Mouse (Mus musculus): ENCODE results near the gene Myo18a. TPM values are rescaled to one million over a fixed set of nuclear protein-coding genes. Genes with fewer than 3 reads are reported as not detected.

The Myo18a gene
- polyA plus RNA-seq, 1 experiment from 2014 or later = 44.9 TPM

DNA sequence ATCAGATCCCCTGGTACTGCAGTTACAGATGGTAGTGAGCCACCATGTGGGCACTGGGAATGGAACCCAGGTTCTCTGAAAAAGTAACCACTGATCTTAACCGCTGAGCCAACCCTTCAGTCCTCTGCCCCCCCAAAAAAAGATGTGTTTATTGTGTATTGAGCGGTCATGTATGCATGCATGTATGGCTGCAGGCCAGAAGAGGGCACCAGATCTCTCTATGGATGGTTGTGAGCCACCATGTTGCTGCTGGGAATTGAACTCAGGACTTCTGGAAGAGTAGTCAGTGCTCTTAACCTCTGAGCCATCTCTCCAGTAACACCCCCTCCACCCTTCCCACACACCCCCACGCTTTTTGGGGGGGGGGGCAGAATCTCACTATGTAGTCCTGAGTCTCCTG is 72.1 kb downstream of the Myo18a start:
- peaks cover 4% of the 10 kb centered on the region; the same call in 1 of the 2 replicates for H3K36me3 ChIP-seq (ENCODE audit: control insufficient read depth, insufficient read depth, low read length)

GRCm38 (mm10) chr11:77836290-77836689 is 73.2 kb downstream of the Myo18a start:
- no peak overlapping the region for H3K4me2 ChIP-seq (ENCODE audit: low read depth, low read length)
- ATAC-seq (ENCODE audit: insufficient read depth, low FRiP score) = no peak
- H3K4me1 ChIP-seq (ENCODE audit: control insufficient read depth, insufficient read depth, low read length) = no peaks in the 10 kb centered on the region; the same call in 1 of the 2 replicates
- H3K9ac ChIP-seq (ENCODE audit: low read length) = no peak overlapping the region
- peaks cover 4% of the 10 kb centered on the region; the same call in 1 of the 2 replicates for H3K36me3 ChIP-seq (ENCODE audit: control insufficient read depth, insufficient read depth, low read length)
- no peak overlapping the region for H3K4me3 ChIP-seq (replicated peaks; ENCODE audit: low read length)
- 80% methylated on average over 5 of the region's 5 CpGs for WGBS
- H3K27me3 ChIP-seq (ENCODE audit: control insufficient read depth, insufficient read depth, low read length) = no peaks in the 10 kb centered on the region
- H3K27ac ChIP-seq (ENCODE audit: low read length) = peak overlapping the region; percentile 48; the same call in 1 of the 2 replicates
- no peaks in the 10 kb centered on the region for H3K9me3 ChIP-seq (replicated peaks; ENCODE audit: control insufficient read depth, low read length)

More for the DNA sequence above, 72.1 kb downstream of the Myo18a start:
- 79% methylated on average over 3 of the region's 3 CpGs for WGBS
- H3K27me3 ChIP-seq (ENCODE audit: control insufficient read depth, insufficient read depth, low read length) = no peaks in the 10 kb centered on the region
- no peaks in the 10 kb centered on the region for H3K9me3 ChIP-seq (replicated peaks; ENCODE audit: control insufficient read depth, low read length)
- H3K4me1 ChIP-seq (ENCODE audit: control insufficient read depth, insufficient read depth, low read length) = no peaks in the 10 kb centered on the region; the same call in 1 of the 2 replicates
- no peak overlapping the region for H3K4me3 ChIP-seq (replicated peaks; ENCODE audit: low read length)
- H3K27ac ChIP-seq (ENCODE audit: low read length) = no peak overlapping the region
- H3K4me2 ChIP-seq (ENCODE audit: low read depth, low read length) = no peak overlapping the region
- no peak overlapping the region for H3K9ac ChIP-seq (ENCODE audit: low read length)
- ATAC-seq (ENCODE audit: insufficient read depth, low FRiP score) = no peak

DNA sequence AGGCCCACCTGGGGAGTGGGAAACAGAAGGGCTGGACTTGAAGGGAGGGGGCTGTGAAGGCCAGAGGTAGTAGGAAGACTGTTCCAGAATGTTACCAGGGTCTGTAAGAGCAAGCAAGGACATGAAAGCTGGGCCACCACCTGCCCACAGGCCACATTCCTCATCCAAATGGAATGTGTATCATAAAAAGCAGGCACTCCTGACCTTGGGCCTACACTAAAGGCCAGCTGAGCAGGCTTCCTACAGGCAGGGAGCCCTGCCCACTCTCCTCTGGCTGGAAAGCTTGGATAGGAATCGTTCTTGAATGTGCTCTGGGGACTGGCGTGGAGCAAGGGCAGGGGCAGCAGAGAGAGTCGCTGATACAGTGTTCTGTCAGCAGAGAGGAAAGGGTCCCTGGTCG is 73.7 kb downstream of the Myo18a start:
- ATAC-seq (ENCODE audit: insufficient read depth, low FRiP score) = peak; percentile 14; the same call in 1 of the 2 replicates
- Histone ChIP-seq H3K27me3 (ENCODE audit: control insufficient read depth, insufficient read depth, low read length) (no peaks in the 10 kb centered on the region), H3K4me2 (ENCODE audit: low read depth, low read length) (no peak overlapping the region), H3K9me3 (replicated peaks; ENCODE audit: control insufficient read depth, low read length) (no peaks in the 10 kb centered on the region), H3K27ac (ENCODE audit: low read length) (peak overlapping the region; percentile 48), H3K36me3 (ENCODE audit: control insufficient read depth, insufficient read depth, low read length) (peaks cover 4% of the 10 kb centered on the region; the same call in 1 of the 2 replicates), H3K4me1 (ENCODE audit: control insufficient read depth, insufficient read depth, low read length) (no peaks in the 10 kb centered on the region; the same call in 1 of the 2 replicates), H3K4me3 (replicated peaks; ENCODE audit: low read length) (no peak overlapping the region), H3K9ac (ENCODE audit: low read length) (no peak overlapping the region)
- 56% methylated on average over 4 of the region's 4 CpGs for WGBS

GRCm38 (mm10) chr11:77837856-77838255 is 74.8 kb downstream of the Myo18a start:
- peaks cover 10% of the 10 kb centered on the region for H3K36me3 ChIP-seq (ENCODE audit: control insufficient read depth, insufficient read depth, low read length)

DNA sequence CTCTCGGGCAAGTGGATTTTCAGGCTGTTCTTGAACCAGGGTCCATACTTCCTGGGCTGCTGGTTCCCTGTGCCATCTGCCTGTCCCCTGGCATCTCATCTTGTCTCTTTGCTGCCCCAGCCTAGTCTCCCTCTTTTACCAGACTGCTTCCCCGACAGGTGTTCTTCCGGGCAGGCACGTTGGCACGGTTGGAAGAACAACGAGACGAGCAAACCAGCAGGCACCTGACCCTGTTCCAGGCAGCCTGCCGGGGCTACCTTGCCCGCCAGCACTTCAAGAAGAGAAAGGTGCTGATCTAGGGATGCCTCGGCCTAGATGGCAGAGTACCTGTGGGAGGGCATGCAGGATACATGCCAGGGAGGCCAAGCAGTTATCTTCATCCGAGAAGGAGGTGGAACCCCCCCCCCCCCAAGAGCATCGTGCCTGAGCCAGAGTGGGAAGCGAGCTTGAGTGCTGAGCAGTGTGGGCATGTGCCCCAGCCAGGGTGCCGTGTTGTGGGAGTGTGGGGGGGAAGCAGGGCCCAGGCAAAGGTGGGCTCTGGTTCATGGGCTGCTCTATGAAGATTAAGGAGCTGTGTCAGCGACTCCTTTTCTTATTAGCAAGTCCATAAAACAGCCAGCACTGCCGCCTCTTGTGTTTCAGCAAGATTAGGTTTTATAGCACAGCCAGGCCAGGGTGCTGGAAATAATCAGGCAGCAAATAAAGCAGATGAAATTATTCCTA is 77.6 kb downstream of the Myo18a start:
- H3K27ac ChIP-seq (ENCODE audit: low read length) = no peak overlapping the region; the same call in 1 of the 2 replicates
- ATAC-seq (ENCODE audit: insufficient read depth, low FRiP score) = no peak
- H3K9ac ChIP-seq (ENCODE audit: low read length) = no peak overlapping the region; the same call in 1 of the 2 replicates
- peaks cover 6% of the 10 kb centered on the region for H3K36me3 ChIP-seq (ENCODE audit: control insufficient read depth, insufficient read depth, low read length)
- no peaks in the 10 kb centered on the region; the same call in 1 of the 2 replicates for H3K4me1 ChIP-seq (ENCODE audit: control insufficient read depth, insufficient read depth, low read length)
- no peaks in the 10 kb centered on the region for H3K9me3 ChIP-seq (replicated peaks; ENCODE audit: control insufficient read depth, low read length)
- WGBS = 85% methylated on average over 16 of the region's 16 CpGs
- H3K27me3 ChIP-seq (ENCODE audit: control insufficient read depth, insufficient read depth, low read length) = no peaks in the 10 kb centered on the region
- no peak overlapping the region for H3K4me2 ChIP-seq (ENCODE audit: low read depth, low read length)
- H3K4me3 ChIP-seq (replicated peaks; ENCODE audit: low read length) = no peak overlapping the region

More at GRCm38 (mm10) chr11:77837856-77838255, 74.8 kb downstream of the Myo18a start:
- Histone ChIP-seq H3K4me1 (ENCODE audit: control insufficient read depth, insufficient read depth, low read length) (no peaks in the 10 kb centered on the region; the same call in 1 of the 2 replicates), H3K4me2 (ENCODE audit: low read depth, low read length) (no peak overlapping the region), H3K4me3 (replicated peaks; ENCODE audit: low read length) (no peak overlapping the region), H3K27me3 (ENCODE audit: control insufficient read depth, insufficient read depth, low read length) (no peaks in the 10 kb centered on the region), H3K27ac (ENCODE audit: low read length) (peak overlapping the region; percentile 60), H3K9me3 (replicated peaks; ENCODE audit: control insufficient read depth, low read length) (no peaks in the 10 kb centered on the region), H3K9ac (ENCODE audit: low read length) (no peak overlapping the region; the same call in 1 of the 2 replicates)
- WGBS = 68% methylated on average over 5 of the region's 5 CpGs
- ATAC-seq (ENCODE audit: insufficient read depth, low FRiP score) = 0 out of 2 replicates have a peak, but pooled peaks have one; percentile 27

- Histone ChIP-seq H3K9me3 (replicated peaks; ENCODE audit: control insufficient read depth, low read length) (no peaks in the 10 kb centered on the region), H3K4me3 (replicated peaks; ENCODE audit: low read length) (no peak overlapping the region), H3K36me3 (ENCODE audit: control insufficient read depth, insufficient read depth, low read length) (peaks cover 15% of the 10 kb centered on the region)
These were observed 80.2 kb downstream of the Myo18a start for GRCm38 (mm10) chr11:77843068-77843905.

DNA sequence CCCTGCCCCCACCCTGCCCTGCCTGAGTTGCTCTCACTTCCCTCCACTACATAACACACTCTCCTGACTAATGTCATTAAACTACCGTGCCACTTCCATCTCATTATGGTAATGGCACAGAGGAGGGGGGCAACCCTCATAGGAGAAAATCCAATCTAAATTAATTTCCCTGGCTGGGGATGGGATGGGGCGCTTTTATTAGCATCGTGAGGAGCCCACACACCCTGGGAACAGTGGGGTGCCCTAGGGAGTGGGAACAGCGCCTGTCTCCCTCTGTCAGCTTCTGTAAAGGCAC is 80.8 kb downstream of the Myo18a start:
- Histone ChIP-seq H3K27me3 (ENCODE audit: control insufficient read depth, insufficient read depth, low read length) (no peaks in the 10 kb centered on the region), H3K27ac (ENCODE audit: low read length) (no peak overlapping the region), H3K4me1 (ENCODE audit: control insufficient read depth, insufficient read depth, low read length) (no peaks in the 10 kb centered on the region), H3K9me3 (replicated peaks; ENCODE audit: control insufficient read depth, low read length) (no peaks in the 10 kb centered on the region), H3K36me3 (ENCODE audit: control insufficient read depth, insufficient read depth, low read length) (peaks cover 15% of the 10 kb centered on the region), H3K4me2 (ENCODE audit: low read depth, low read length) (no peak overlapping the region), H3K4me3 (replicated peaks; ENCODE audit: low read length) (no peak overlapping the region), H3K9ac (ENCODE audit: low read length) (no peak overlapping the region)
- no peak for ATAC-seq (ENCODE audit: insufficient read depth, low FRiP score)
- 75% methylated on average over 4 of the region's 4 CpGs for WGBS

More at GRCm38 (mm10) chr11:77843068-77843905, 80.2 kb downstream of the Myo18a start:
- Histone ChIP-seq H3K4me2 (ENCODE audit: low read depth, low read length) (no peak overlapping the region), H3K9ac (ENCODE audit: low read length) (no peak overlapping the region), H3K27me3 (ENCODE audit: control insufficient read depth, insufficient read depth, low read length) (no peaks in the 10 kb centered on the region), H3K27ac (ENCODE audit: low read length) (no peak overlapping the region), H3K4me1 (ENCODE audit: control insufficient read depth, insufficient read depth, low read length) (no peaks in the 10 kb centered on the region)
- no peak for ATAC-seq (ENCODE audit: insufficient read depth, low FRiP score)
- WGBS = 87% methylated on average over 21 of the region's 21 CpGs

DNA sequence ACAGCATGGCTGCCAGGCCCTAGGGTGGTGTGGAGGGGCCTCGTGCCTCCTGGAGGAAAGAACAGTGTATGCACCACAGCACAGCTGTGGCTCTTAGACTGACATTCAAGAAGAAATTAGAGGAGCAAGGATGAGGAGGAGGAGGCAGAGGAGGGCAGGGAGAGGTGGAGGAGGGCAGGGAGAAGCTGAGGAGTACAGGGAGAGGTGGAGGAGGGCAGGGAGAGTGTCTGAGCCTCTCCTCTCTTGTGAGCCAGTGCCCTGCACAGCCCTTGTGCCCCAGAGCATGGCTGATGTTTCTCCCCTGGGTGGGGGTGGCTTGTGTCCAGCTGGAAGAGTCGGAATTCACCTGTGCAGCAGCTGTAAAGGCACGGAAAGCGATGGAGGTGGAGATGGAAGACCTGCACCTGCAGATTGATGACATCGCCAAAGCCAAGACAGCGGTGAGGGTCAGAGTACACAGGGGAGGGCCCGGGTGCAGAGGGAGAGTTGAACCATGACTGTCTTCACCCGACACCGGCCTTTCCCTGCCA is 84.6 kb downstream of the Myo18a start:
- Histone ChIP-seq H3K4me1 (ENCODE audit: control insufficient read depth, insufficient read depth, low read length) (0 out of 2 replicates have a peak, but pooled peaks cover 5% of the 10 kb centered on the region), H3K36me3 (ENCODE audit: control insufficient read depth, insufficient read depth, low read length) (peaks cover 10% of the 10 kb centered on the region; the same call in 1 of the 2 replicates), H3K27ac (ENCODE audit: low read length) (no peak overlapping the region), H3K4me3 (replicated peaks; ENCODE audit: low read length) (no peak overlapping the region), H3K4me2 (ENCODE audit: low read depth, low read length) (no peak overlapping the region), H3K9ac (ENCODE audit: low read length) (peak overlapping the region; percentile 11; the same call in 1 of the 2 replicates), H3K9me3 (replicated peaks; ENCODE audit: control insufficient read depth, low read length) (no peaks in the 10 kb centered on the region), H3K27me3 (ENCODE audit: control insufficient read depth, insufficient read depth, low read length) (no peaks in the 10 kb centered on the region)
- peak; percentile 25; the same call in 1 of the 2 replicates for ATAC-seq (ENCODE audit: insufficient read depth, low FRiP score)
- 31% methylated on average over 9 of the region's 9 CpGs for WGBS
